Mouse (Mus musculus) granulocyte monocyte progenitor cell, adult 5-6 weeks (primary cell): ENCODE measurements at regions not wholly inside any gene's neighbourhood (a gene's known extent, or its start where the extent isn't known, plus 50 kb on each side); places are given as distances from the start of the nearest gene placed in this dataset.

Experiments
- ATAC-seq: replicated peaks from 2 replicates; pipeline ENCODE4 v1.8.0; 2016; ENCODE audit warnings: mild to moderate bottlenecking, moderate TSS enrichment, inconsistent platforms; ENCODE audit not compliant: poor library complexity, severe bottlenecking

DNA sequence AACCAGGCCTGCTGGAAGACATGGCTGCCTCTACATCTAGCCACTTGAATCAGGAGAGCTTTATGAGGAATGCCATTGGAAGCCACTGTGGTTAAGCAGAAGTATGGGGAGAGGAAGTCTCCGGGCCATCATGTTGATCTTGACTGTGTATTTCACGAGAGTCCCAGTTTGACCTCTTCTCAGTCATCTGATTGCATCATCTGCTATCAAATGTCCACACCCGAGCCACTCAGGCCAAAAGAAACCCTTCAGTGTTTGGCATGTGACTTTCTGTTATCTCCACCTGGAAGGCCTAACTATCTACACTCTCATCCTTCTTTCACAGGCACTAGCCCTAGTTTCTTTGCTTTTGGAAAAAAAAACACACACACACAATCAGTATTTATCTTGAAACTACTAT is 186.9 kb upstream of the Id2 start:
- ATAC-seq: peak; percentile 85

- peak; percentile 83 for ATAC-seq
These were observed 184.5 kb upstream of the Id2 start for GRCm38 (mm10) chr12:25281438-25281837.

- no peak for ATAC-seq
These were observed 176.8 kb upstream of the Id2 start for GRCm38 (mm10) chr12:25273631-25274305.

DNA sequence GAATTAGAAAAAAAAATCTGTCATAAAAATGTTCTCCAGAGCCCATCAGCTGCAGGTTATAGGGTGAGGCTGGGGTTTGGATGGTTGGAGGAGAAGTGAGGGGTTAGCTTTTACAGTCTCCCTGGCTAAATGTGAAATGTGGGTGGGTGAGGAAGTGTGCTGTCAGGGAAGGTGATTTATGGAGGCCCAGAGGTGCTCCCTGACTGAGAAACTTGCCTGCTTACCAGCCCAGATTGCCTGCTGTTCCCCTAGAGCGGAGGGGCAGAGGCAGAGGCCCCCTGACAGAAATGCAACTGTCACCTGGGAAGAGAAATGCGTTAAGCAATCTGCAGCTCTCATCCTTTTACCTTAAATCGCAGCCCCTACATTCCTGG is 175.8 kb upstream of the Id2 start:
- no peak for ATAC-seq

GRCm38 (mm10) chr12:25272114-25272751 is 175.3 kb upstream of the Id2 start:
- no peak for ATAC-seq

DNA sequence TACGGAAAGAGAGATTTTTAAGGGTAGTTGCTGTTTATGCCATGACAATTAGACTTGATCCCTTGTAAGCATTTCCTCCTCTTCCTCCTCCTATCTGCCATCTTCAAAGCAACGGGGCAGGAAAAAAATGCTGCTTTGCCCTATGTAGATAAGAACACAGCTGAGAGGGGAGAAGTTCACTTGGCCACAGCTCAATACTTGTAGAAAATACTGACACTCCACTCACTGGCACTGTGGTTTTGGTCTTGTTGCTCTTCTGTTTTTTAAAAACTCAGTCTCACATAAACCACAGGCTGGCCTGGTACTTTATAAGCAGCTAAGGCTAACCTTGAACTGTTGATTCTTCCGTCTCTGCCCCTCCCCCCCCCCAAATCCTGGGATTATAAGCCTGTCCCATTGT is 172.9 kb upstream of the Id2 start:
- peak; percentile 5; the same call in 1 of the 2 replicates for ATAC-seq

- ATAC-seq: 0 out of 2 replicates have a peak, but pooled peaks have one; percentile 12
These were observed 172.2 kb upstream of the Id2 start for GRCm38 (mm10) chr12:25268871-25269850.

DNA sequence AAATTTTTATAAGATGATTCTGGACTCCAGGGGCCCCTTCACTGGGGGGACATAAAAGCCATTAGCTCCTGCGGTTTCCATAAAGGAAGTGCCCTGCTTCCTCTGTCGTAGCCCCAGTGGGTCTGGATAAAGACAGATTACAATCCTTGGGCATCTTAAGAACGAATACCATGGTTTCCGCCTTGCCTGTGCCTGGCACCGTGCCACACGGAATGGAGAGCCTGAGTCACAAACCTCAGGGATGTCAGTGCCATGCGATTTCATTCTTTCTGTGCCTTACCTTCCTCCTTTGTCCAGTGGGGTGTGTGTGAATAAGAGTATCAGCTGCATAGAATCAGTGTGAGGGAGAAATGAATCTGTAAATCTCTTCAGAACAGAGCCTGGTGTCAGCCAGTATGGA is 171.4 kb upstream of the Id2 start:
- ATAC-seq: peak; percentile 61

DNA sequence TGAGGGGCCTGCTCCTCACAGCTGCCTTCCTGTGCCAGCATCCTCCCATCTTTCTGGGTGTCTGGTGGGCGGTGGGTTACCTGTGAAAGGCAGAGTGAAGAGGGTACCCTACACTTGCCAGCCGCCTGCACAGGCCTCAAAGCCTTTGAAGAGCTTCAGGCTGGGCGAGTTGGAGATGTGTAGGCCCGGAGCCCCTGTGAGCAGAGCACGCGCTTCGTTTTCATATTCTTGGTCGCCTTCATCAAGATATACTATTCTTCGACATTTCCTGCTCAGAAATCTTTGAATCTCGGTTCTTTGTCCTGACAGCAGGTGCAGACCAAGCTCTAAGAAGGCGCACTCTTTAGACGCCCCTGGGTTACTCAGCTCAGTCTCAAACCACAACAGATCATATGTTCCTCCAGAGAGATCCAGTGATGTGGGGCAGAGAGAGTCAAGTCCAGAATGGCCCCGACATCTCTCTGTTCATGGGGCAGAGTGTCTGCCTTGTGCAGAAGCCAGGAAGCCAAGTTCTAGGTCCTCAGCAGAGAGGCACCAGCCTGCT is 170.7 kb upstream of the Id2 start:
- peak; percentile 5; the same call in 1 of the 2 replicates for ATAC-seq

- no peak for ATAC-seq
These were observed 170.0 kb upstream of the Id2 start for GRCm38 (mm10) chr12:25266701-25267571.

DNA sequence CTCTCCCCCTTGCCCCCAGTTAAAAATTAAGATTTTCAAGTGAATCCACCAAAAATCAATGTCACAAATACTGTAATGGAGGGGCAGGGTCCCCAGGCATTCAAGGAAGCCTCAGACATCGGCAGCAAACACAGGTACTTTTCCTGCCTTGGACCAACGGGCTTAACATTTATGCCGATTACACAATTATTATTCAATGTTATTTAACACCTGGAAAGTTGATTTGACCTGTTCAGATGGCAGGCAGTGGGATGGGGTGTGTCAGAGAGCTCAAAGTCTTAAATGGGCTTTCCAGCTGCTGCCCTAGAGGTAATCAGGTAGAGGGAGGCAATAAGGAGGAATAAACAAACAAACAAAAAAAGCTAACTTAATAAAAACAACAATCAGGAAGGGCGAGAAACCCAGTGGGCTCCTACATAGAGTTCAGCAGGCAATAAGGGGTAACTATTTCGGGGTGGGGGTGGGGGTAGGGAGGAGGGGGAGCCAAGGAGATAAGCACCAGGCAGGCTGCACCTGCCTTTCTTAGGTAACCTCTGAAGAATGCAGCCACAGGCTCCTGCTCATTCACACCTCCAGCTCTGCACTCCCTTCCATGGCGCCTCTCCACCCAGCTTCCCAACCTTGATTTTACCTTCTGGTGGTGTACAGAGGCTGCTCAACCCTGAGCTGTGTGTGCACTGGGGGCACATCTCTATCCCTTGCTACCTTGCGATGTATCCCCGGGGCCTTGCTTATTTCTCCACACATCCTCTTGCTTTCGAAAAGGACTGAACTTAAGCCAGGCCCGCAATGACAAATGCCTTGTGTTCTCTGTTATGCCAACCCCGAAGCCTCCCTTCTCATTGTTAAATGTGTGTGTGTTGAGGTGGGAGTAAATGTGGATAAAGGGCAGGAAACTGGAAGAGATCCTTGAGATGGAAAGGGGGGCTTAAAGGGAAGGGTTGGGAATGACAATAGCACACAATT is 168.9 kb upstream of the Id2 start:
- ATAC-seq: no peak

DNA sequence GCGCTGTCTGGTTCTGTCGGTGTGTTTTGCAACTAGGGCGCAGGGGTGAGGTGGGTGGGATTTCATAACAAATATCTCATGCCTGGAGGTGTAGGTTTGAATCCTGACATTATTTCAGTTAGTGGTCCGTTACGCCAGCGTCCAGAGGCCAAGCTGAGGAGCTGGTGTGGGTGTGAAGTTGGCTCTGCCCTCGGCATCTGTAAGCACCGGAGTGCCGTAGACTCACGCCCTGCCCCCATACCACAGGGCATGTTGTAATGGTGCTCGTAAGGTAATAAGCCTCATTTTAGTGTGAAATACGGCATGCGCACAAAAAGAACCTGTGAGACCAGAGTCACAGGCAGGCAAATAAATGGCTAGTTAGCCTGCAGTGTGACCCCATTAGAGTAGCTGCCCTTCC is 168.1 kb upstream of the Id2 start:
- peak; percentile 38 for ATAC-seq

DNA sequence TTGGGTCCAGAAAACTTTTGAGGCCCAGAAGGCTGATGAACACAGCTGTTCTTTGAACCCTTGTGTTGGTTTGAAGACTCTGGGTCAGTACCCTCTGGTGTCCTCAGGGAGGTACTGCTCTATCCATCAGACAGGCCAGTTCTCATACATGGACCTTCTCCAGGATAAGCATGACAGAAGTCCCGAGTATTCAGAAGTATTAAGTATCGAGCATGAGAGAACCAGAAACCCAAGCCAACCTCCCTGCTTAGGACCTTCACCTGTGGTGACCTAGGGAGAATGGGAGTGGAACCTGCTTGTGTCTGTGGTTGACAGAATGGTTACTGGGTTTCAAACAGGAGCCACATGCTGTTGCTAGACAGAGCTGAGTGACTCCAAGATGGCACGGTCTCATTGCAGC is 167.5 kb upstream of the Id2 start:
- ATAC-seq: no peak

DNA sequence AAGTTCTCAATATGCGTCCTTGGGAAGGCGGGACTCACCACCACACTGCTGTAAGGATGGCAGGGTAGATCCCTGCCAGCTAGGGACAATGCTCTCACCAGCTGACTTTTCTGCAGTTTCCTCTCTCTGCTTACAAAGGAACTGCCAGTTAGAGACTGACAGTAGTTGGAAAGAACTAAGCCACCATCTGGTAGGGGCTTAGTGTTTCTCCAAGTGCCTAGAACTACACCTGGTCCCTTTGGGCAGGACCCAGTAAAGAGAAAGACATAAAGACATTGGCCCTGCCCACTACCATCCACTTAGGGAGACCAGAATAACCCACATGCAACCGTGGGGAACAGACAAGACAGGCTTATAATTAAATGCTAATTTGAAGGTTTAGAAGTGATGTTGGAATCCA is 165.5 kb upstream of the Id2 start:
- ATAC-seq: no peak

- no peak for ATAC-seq
These were observed 162.2 kb upstream of the Id2 start for GRCm38 (mm10) chr12:25259123-25259522.

- 0 out of 2 replicates have a peak, but pooled peaks have one; percentile 3 for ATAC-seq
These were observed 159.3 kb upstream of the Id2 start for GRCm38 (mm10) chr12:25256268-25256667.

DNA sequence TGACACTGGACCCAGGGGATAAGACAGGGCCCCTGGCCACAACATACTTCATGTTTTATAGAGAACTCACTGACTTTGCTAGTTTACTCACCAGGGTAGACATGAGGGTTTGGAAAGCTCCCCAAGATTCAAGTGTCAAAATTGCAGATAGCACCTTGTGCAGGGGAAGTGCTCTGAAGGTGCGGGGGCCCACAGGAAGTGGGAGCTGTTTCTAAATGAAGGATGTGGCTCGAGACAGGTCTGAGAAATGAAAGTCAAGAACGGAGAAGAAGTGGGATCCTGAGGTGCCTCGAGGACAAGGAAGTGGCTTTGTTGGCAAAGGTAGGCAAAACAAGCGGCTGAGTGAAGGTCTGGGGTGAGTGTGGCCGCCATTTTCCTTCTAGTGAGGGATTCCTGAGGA is 157.8 kb upstream of the Id2 start:
- peak; percentile 62 for ATAC-seq

DNA sequence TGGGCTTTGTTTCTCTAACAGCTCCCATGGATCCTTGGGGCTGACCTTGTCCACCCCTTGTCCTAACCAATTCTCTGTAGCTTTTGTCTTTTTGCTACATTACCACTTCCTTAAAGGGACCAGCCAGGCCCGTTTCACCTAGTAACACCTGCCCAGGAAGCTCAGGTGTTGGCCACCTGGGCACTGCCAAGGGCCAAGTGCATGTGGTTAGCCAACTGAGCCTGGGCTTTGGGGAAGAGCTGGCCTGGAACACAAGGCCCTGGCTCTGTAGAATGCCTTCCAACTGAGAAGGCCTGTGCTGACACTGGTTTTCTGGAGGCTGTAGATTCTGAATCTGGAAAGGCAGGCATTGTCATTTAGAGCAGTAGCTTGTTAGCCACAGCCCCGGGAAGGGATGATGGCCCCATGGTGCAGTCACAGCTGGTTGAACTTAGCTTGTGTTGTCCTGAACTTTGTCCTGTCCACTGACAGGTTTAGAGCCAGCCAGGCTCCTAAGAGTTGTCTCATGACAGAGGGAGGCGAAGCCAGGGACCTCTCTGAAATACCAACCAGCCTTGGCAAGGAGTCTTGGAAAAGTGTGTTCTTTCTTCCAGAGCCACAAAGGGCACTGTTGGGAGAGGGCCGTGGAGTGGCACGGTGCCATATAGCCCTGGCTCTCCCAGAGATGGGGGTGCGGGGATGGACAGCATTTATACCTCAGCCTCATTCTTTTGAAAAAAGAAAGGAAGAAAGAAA is 156.0 kb upstream of the Id2 start:
- ATAC-seq: no peak
